Mouse (Mus musculus) cerebellum, adult 11-12 months (tissue): Measurements from ENCODE around the gene Ctdspl.

ENCODE experiments used
- DNase-seq: peaks from one replicate; pipeline ENCODE4 v3.0.0; 2022

Gene Ctdspl

GRCm38 (mm10) chr9:119070173-119070825 is 144.0 kb downstream of the Ctdspl start:
- DNase-seq = no peak

DNA sequence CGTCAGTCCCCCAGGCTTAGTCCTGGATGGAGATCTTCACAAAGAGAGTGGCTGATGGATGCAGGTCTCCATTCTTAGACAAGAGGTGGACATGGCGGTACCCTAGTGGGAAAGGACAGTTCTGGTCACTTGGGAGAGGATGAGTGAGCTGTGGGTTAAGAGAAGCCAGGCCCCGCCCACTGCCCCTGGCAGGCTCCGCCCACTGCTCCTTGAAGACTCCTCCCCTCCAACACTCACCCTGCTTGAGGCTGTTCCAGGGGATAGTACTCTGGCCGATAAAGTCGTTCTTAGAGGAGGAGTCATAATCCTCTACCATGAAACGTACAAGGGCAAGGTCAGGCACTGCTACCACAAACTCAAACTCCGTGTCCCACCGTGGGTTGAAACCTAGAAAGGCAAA is 145.5 kb downstream of the Ctdspl start:
- no peak for DNase-seq

DNA sequence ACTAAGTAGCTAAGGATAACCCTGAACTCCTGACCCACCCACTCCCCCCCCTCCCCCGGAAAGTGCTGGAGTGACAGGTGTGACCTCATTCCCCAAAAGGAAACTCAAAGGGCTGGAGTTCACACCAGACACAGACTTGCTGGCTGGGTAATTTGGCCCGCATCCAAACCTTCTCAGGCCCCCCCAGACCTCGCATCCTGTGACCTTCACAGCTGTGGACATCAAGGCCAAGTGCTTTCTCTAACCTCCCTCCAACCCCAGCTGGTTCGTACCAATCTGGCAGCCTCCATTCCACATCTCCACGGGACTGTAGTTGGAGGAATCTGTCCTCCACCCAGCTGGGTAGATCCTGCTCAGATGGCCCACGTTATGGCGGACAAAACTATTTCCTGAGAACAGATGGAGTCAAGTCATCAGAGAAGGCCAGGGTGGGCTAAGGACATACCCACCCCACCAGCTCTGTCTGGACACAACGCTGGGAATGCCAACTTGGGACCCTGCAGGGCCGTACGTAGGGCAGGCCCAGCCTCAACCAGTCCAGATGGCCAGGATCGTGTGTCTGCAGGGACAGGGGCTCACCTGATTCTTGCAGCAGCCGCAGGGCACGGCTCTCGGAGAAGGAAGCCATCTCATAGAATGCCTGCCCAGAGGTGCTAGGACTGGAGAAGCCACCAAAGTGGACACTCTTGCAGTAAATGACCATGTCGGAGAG is 147.1 kb downstream of the Ctdspl start:
- DNase-seq = no peak

DNA sequence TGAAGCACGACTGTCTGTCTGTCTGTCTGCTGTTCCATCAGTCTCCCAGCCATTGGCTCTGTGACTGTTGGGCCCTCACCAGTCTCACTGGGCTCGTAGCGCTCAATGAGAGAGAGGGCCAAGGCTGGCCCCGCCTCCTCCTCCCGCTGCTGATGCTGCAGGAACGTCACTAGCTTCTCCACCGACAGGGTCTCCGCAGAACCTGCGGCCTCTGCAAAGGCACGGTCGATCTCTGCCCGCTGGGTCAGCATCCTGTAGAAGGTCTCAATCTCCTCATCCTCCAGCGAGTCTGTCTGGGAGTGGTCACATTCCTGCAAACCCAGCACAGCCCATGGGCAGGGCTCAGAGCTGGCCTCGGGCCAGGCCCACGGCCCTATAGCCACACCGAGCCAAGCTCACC is 149.4 kb downstream of the Ctdspl start:
- DNase-seq = no peak

DNA sequence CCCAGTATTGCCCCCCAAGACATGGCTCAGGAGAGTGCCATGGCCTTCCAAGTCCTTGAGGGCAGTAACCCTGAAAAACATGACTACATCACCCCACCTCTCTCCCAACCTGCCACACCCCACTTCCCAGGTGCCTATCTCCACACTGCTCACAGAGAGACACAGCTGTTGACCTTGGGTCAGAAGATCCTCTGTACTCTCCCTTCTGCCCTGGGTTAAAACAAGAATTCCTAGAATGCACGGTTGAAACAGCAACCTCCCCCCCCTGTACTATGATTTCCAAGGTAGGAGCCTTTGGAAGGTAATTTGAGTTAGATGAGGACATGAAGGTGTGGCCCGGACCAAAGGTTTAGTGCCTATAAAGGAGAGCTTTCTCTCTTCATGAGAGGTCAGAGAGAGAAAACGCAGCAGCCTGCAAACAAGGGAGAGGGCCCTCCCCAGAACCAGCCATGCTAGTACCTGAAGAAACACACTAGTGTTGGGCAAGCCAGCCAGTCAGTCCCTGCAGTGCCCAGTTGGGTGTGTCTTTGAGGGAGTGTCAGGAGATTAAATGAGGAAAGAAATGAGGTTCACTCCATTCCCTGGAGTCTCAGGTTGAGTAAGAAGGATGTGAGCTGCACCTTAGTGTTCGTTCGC is 153.9 kb downstream of the Ctdspl start:
- no peak for DNase-seq

GRCm38 (mm10) chr9:119082039-119082438 is 155.8 kb downstream of the Ctdspl start:
- no peak for DNase-seq

GRCm38 (mm10) chr9:119082656-119083430 is 156.6 kb downstream of the Ctdspl start:
- no peak for DNase-seq

GRCm38 (mm10) chr9:119083966-119084365 is 157.7 kb downstream of the Ctdspl start:
- DNase-seq = no peak

- no peak for DNase-seq
These were observed 160.2 kb downstream of the Ctdspl start for GRCm38 (mm10) chr9:119086451-119086850.

DNA sequence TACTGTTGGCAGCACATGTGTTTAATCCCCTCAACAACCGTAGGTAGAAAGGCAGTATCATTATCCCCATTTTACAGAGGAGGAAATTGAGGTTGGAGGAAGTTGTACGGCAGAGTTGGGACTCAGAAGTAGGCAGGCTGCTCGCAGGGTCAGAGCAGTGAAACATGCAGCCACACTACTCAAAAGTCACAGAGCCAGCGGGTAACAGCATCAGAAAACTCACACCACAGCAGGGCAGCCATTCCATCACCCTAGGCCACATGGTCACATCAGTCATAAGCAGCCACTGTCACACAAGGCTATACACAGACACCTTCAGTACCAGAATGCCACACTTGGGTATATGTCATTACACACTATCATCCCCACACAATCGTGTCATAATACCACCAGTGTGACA is 161.1 kb downstream of the Ctdspl start:
- no peak for DNase-seq

DNA sequence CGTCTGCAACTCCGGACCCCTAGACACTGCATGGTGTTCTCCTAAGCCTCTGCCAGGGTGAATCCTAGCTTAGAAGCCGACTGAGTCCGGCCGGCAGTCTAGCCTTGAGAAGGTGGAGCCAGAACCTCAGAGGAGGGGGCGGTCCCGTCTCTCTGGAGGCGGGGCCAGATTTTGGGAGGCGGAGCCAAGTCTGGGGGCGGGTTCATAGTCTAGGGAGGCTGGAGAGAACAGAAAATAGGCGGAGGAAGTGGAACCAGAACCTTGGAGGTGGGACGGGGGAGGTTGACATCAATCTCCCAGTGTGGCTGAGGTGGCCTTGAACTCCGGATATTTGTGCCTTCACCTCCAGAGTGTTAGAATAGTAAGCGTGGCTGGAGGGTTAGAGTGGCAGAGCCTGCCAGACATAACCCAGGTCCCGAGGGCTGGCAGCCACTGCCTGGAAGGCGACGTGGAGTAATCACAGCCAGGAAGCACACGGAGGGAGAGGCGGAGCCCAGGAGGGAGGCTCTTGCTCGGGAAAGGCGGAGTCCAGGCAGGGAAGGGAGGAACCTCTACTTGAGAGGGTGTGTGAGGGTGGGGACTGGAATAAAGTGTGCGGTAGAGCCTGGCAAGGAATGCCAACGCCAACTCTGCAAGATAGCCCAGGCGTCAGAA is 162.0 kb downstream of the Ctdspl start:
- peak; percentile 47 for DNase-seq

- DNase-seq = no peak
These were observed 163.2 kb downstream of the Ctdspl start for GRCm38 (mm10) chr9:119089437-119089836.

- DNase-seq = no peak
These were observed 164.2 kb downstream of the Ctdspl start for GRCm38 (mm10) chr9:119090462-119090861.

- no peak for DNase-seq
These were observed 165.5 kb downstream of the Ctdspl start for GRCm38 (mm10) chr9:119091581-119092310.

DNA sequence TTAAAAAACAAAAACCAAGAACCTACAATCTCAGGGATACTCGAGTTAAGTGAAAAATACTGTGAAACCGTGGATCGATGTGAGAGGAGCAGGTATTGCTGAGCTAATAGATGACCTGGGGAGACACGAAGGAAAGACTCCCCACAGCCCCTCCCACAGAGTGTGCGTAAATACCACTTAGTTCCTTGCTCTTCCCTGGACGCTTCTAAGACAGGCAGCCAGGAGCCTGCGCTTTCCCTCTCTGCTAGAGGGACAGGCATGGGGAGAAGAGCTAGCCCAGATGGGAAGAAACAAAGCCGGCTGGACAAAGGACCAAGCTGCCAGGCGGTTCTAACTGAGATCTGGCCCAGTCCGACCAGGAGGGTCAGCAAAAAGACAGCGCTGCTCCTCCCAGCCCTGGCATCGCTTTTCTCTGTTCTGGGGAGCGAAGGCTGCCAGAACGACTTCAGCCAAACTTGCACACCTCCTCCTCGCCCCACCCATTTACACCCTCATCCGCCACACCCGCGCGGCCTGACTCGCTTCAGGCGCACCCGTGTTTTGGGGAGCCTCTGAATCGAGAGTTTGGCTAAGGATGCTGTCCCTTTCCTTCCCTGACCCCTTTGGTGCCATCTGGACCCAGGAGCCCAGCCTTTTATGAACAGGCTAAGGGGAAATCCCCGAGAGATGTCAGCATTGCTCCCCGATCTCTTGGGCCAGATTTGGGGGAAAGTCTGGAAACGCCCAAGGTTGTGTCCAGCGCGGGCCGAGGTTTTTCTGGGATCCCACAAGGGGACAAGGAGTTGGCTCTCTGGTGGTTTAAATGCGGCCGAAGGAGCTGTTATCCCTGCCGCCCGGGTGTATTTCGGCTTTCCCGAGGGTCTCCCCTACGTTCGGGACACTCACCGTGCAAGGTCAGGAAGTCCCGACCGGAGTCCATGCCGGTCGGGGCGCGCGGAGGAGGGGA is 166.5 kb downstream of the Ctdspl start:
- no peak for DNase-seq
